Mouse (Mus musculus): ENCODE data around the gene Me3.

DNA sequence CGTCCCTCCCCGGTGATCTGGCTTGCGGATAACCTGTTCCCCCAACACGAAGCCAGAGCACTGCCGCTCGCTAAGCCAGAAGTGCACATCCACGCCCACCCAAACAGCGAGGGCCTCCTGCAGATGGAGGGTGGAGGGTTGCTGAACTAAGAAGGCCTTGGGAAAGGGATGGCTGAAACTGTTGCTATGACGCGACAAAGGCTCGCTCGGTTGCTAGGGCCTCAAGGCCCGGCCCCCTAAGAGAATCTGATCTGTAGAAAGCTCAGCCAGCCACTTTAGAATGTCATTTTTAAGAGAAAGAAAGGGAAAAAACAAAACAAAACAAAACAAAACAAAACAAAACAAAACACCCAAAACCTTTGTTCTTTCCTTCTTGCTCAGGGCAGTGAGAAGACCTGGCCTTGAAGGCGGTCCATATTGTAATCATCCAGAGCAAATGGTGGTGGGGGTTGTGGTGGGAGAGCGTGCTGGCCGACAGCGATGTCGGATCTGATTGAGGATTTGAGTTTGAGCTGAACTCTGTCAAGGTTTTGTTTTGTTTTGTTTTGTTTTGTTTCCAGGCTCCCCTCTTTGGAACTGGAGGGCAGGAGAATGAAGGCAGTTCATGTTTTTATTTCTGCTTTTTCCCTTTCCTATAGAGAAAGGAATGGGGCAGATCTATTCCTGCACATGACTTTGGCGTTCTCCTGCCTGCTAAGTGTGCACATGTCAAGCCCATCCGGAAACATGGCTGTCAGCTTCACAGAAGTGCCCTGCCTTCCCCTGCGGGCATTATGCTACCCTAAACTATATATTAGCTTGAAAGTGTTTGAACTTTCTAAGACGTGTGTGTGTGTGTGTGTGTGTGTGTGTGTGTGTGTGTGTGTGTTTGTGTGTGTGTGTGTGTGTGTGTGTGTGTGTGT lies 271.5 kb downstream of the Me3 start, which contains the start of gene Ccdc81:
- TF ChIP-seq POLR2A (IDR thresholded peaks at IDR 0.05; ENCODE audit: control insufficient read depth, extremely low read depth, insufficient read depth, low read length, poor library complexity) (no peak), CTCF (IDR thresholded peaks at IDR 0.05; ENCODE audit: borderline replicate concordance, control insufficient read depth, extremely low read depth, insufficient read depth, low read length, poor library complexity) (no peak)

Measured in thymus, adult 2 months (tissue).